Mouse (Mus musculus) kidney, adult 2 months (tissue): ENCODE measurements around the gene Rhod. TPM values are rescaled to one million over a fixed set of nuclear protein-coding genes. Genes with fewer than 3 reads are reported as not detected.
A peak's percentile ranks its signal among the peaks of the same experiment; 100 is the strongest.
"Not testable (repeated sequence)": the region's sequence is repeated elsewhere in the genome, so short reads cannot be mapped to it uniquely, and the experiment has no call there.

Source experiments
- DNase-seq: peaks from one replicate; pipeline ENCODE4 v3.0.0; 2021
- H3K27ac ChIP-seq: fragments of 200-500 bp; 2 replicates; pipeline ENCODE4 v1.5.1; 2012; ENCODE audit warnings: low read depth, low read length, control low read depth, inconsistent platforms; ENCODE audit not compliant: insufficient read depth
- H3K27me3 ChIP-seq: fragments of 200-500 bp; replicated peaks from 2 replicates; pipeline ENCODE4 v1.6.1; 2012; ENCODE audit warnings: mild to moderate bottlenecking, moderate library complexity, low read length, inconsistent platforms; ENCODE audit not compliant: control insufficient read depth, insufficient read depth
- H3K36me3 ChIP-seq: fragments of 200-500 bp; 2 replicates; pipeline ENCODE4 v1.6.1; 2012; ENCODE audit warnings: mild to moderate bottlenecking, moderate library complexity, low read length, inconsistent platforms; ENCODE audit not compliant: control insufficient read depth, insufficient read depth
- H3K4me1 ChIP-seq: fragments of 200-500 bp; 2 replicates; pipeline ENCODE4 v1.6.1; 2011; ENCODE audit warnings: low read length; ENCODE audit not compliant: control insufficient read depth, insufficient read depth
- H3K4me3 ChIP-seq: fragments of 200-500 bp; 2 replicates; pipeline ENCODE4 v1.5.1; 2011; ENCODE audit warnings: mild to moderate bottlenecking, low read depth, low read length, control low read depth; ENCODE audit not compliant: insufficient read depth
- CTCF ChIP-seq: fragments of 200-500 bp; conservative IDR thresholded peaks from 2 replicates; pipeline ENCODE4 v1.5.1; 2011; ENCODE audit warnings: low read depth, mild to moderate bottlenecking, control low read depth, low read length, moderate library complexity, mixed read lengths; ENCODE audit not compliant: insufficient read depth, insufficient read length
- POLR2A ChIP-seq: fragments of 200-500 bp; IDR thresholded peaks from one replicate; pipeline ENCODE4 v1.6.1; 2011; ENCODE audit warnings: low read depth, low read length, control low read depth
- WGBS: fragments of 180-500 bp; shearing (Covaris S2); methylation state at CpG from one replicate; pipeline ENCODE4 v1.1.7; 2018; 5-methylcytosine and 5-hydroxymethylcytosine counted together
- polyA plus RNA-seq: library from polyadenylated mRNA; depleted of rRNA; stranded (reverse); fragments of >200 nt; gene quantifications from 2 replicates; pipeline ENCODE4 v1.2.3, GENCODE M21; 2012

Rhod gene
- polyA plus RNA-seq, 1 experiment, result 35.1 TPM

DNA sequence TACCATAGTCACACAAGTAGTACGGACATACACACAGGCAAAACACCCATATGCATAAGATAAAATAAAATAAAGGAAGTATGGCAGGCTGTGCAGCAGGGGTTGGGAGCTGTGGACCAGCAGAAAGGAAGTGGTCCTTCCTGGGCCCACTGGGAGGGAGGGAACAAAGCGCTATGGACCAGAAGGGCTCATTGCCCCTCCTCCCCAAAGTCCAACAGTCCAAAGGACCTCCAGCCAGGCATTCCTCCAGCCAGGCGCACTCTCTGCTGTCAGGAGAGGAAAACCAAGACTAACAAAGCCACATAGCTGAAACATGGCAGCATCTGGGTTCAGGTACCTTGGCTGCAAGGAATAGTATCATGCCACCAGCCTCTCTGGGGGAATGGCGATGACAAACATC lies 25.4 kb upstream of the Rhod start:
- no peak for TF ChIP-seq CTCF
- TF ChIP-seq POLR2A, result no peak
- H3K4me1 ChIP-seq, result no peaks in the 10 kb centered on the region
- WGBS, result 79% methylated on average over 4 of the region's 4 CpGs

DNA sequence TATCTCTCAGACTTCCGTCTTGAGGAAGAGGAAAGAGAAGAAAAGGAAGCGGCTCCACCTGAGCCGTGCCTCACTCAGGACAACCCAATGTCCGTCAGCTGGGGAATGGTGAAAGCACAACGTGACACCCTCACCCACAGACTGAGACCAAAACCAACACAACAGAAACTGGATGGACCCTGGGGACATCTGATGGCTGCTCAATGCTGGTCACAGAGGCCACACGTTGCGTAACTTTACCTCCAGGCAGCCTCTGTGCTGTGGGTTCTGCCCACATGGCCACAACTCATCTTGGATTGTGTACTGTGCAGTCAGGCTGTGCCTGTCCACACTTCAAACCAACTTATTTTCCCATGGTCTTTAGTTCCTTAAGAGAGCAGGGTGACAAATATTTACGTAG lies 22.7 kb upstream of the Rhod start:
- 80% methylated on average over 8 of the region's 8 CpGs for WGBS
- Histone ChIP-seq H3K4me1 (no peaks in the 10 kb centered on the region), H3K27ac (no peak overlapping the region), H3K4me3 (no peak overlapping the region), H3K27me3 (no peaks in the 10 kb centered on the region), H3K36me3 (no peaks in the 10 kb centered on the region)
- no peak for DNase-seq
- TF ChIP-seq POLR2A, result no peak
- TF ChIP-seq CTCF, result no peak

More for the DNA sequence above, 25.4 kb upstream of the Rhod start:
- DNase-seq, result peak; percentile 54
- Histone ChIP-seq H3K4me3 (no peak overlapping the region), H3K36me3 (no peaks in the 10 kb centered on the region), H3K27me3 (no peaks in the 10 kb centered on the region), H3K27ac (no peak overlapping the region)

DNA sequence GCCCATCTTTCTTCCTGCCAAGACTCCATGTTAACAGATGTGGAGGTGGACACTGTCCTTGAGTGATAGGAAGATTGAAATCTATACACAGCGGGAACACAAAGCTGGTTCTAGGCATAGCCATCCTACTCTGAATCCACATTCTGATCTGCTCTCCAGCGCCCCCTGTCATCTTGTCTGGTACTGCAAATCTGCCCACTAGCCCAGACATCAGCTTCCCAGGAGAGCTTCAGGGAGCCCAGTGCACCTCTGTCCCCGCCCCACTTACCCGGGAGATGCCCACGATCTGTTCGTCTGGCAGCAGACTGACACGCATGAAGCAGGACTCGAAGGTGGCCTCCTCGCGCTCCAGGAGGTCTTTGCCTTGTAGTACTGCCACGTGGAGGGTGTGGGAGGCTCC lies 17.0 kb upstream of the Rhod start:
- H3K27me3 ChIP-seq, result no peaks in the 10 kb centered on the region
- H3K4me3 ChIP-seq, result no peak overlapping the region
- H3K27ac ChIP-seq, result no peak overlapping the region
- no peaks in the 10 kb centered on the region for H3K4me1 ChIP-seq
- DNase-seq, result peak; percentile 63
- no peaks in the 10 kb centered on the region for H3K36me3 ChIP-seq
- WGBS, result 13% methylated on average over 11 of the region's 11 CpGs
- TF ChIP-seq CTCF (peak; percentile 74), POLR2A (no peak)

DNA sequence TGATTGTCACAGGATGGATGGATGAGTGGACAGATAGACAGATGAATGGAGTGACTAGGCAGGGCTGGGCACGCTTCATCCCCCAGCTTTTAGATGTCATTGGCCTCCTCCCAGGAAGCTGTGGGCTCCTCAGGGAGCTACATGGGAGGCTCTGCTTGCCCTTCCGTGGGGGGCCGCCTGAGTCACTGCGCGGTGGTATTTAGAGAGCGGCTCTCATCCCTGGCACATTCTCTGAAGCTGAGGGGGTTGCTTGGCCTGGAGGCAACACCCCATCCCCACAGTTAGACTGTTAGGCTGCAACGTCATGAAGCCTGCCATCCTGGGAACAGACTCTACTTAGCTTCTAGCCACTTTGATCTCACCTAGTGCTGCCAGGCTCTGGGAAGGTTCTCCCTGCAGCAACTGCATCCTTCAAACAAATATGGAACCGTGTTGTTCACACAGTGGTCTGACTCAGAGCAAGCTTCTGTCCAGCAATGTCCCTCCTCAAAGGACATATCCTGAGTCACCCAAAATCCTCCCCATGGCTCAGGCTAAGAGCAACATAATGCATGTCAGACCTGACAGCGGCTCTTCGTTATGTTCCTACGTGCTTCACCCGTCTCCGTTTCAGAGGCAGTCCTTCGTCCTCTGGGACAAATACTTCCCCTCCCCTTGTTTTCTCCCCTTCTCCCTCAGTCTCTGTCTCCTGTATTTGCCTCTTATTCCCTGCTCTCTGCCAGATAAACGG lies 16.0 kb upstream of the Rhod start:
- DNase-seq, result no peak
- H3K4me3 ChIP-seq, result no peak overlapping the region
- no peaks in the 10 kb centered on the region for H3K4me1 ChIP-seq
- no peak for TF ChIP-seq POLR2A
- no peak for TF ChIP-seq CTCF
- no peaks in the 10 kb centered on the region for H3K36me3 ChIP-seq
- WGBS, result 75% methylated on average over 15 of the region's 15 CpGs
- no peaks in the 10 kb centered on the region for H3K27me3 ChIP-seq
- no peak overlapping the region for H3K27ac ChIP-seq

DNA sequence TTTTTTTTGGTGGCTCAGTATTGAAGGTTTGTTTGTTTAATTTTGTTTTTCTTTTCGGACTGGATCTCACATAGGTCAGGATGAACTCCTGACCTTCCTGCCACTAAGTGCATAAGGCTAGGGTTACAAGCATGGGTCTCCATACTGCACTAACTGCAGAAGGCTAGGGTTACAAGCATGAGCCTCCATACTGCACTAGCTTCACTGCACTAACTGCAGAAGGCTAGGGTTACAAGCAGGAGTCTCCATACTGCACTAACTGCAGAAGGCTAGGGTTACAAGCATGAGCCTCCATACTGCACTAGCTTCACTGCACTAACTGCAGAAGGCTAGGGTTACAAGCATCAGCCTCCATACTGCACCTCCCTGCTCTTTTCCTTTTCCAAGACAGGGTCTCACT lies 14.8 kb upstream of the Rhod start:
- H3K36me3 ChIP-seq, H3K27ac ChIP-seq, H3K4me1 ChIP-seq, DNase-seq, H3K27me3 ChIP-seq, H3K4me3 ChIP-seq: not testable (repeated sequence)
- 57% methylated on average over 1 of the region's 1 CpGs for WGBS

DNA sequence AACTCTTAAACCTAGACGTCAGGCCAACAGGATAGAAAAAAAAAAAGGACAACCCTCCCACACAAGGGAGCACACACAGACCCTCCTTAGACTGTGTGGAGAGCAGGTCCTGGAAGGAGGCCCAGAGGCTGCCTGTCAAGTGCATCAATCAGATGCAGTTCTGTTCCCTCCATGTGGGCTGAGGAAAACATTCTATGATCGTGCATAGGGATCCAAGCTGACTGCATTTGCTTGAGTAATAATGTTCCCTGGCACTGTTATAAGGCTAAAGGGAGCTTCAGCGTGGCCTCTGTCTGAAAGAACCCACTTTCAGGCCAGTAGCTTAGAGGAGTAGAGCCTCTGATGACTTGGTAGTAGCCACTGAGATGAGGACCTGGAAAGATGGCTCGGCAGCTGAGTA lies 13.3 kb upstream of the Rhod start:
- Histone ChIP-seq H3K27me3 (no peaks in the 10 kb centered on the region), H3K27ac (no peak overlapping the region), H3K4me3 (no peak overlapping the region), H3K36me3 (no peaks in the 10 kb centered on the region), H3K4me1 (no peaks in the 10 kb centered on the region)
- DNase-seq, result no peak
- TF ChIP-seq CTCF, result no peak
- TF ChIP-seq POLR2A, result no peak
- 76% methylated on average over 4 of the region's 4 CpGs for WGBS

DNA sequence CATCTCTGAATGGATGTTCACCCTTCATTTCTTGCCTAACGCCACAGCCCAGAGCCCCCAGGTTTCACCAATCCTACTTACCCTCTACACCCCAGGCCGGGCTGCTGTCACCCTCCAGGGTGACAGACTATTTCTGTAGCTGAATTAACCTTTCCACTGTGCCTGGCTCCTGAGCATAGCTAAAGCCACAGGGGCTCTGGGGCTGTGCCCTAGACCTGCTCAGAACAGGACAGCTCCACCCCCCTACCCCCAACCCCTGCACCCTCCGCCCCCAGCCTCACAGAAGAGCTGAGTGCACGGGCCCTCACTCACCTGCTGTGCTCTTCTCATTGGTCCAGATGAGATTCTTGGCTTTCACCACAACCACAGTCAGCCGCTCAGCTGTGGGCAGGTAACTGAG lies 12.7 kb upstream of the Rhod start:
- H3K36me3 ChIP-seq, result no peaks in the 10 kb centered on the region
- no peak for TF ChIP-seq CTCF
- no peak for DNase-seq
- no peaks in the 10 kb centered on the region for H3K4me1 ChIP-seq
- H3K27me3 ChIP-seq, result no peaks in the 10 kb centered on the region
- H3K27ac ChIP-seq, result no peak overlapping the region
- no peak overlapping the region for H3K4me3 ChIP-seq
- WGBS, result 71% methylated on average over 5 of the region's 5 CpGs

DNA sequence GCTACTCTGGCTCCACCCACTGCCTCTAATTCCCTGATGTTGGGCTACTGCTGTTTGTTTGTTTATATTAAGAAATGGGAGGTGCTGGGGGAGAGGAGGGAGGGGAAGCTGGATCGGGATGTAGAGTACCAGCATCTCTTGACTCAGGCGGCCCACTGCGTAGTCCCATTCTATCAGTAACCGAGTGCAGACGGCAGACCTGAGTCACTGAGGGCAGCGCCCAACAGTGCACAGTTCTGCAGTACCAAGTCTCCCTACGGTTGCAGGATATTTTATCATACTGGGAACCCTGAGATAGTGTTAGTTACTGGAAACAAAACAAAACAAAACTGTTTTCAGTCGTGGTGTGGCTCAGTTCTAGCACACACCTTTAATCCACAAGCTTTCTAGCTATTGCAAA lies 11.9 kb upstream of the Rhod start:
- H3K4me1 ChIP-seq, result no peaks in the 10 kb centered on the region
- 71% methylated on average over 8 of the region's 8 CpGs for WGBS

More for the DNA sequence above, 11.9 kb upstream of the Rhod start:
- Histone ChIP-seq H3K36me3 (no peaks in the 10 kb centered on the region), H3K4me3 (no peak overlapping the region), H3K27me3 (no peaks in the 10 kb centered on the region), H3K27ac (no peak overlapping the region)
- TF ChIP-seq POLR2A (no peak), CTCF (no peak)
- DNase-seq, result no peak
